ENCODE assay signal across 14 mouse cellular contexts in genomic region chr1:137473800-137474685, GRCm38 (mm10).
DNase-seq lines count a peak whose midpoint lies in the region; ATAC-seq and TF ChIP-seq lines count a peak whose summit lies in the region.
"Had no signal": no experiment of that assay in that cellular context is flagged by ENCODE, and none has a peak within 500 bp of the region (broad histone marks: within the 10 kb centered on the region; RNA-seq: fewer than 3 reads in every experiment).

No protein-coding gene starts in this region.

- no peaks in the 10 kb centered on the region for H3K4me1 ChIP-seq in hindbrain, embryonic 13.5 days (replicated peaks)
- H3K4me1 ChIP-seq in thymus, adult 2 months (replicated peaks; ENCODE audit: control insufficient read depth, insufficient read depth, low read length), result no peaks in the 10 kb centered on the region
- H3K4me1 ChIP-seq: hindbrain, embryonic 10.5 days had no signal

- no peaks in the 10 kb centered on the region for H3K9me3 ChIP-seq in hindbrain, embryonic 13.5 days
- H3K9me3 ChIP-seq: hindbrain, embryonic 10.5 days had no signal

- 86% methylated on average over 4 of the region's 4 CpGs for WGBS in hindbrain, embryonic 13.5 days
- 85% methylated on average over 4 of the region's 4 CpGs for WGBS in thymus, adult 2 months

- TF ChIP-seq CTCF in thymus, adult 2 months (IDR thresholded peaks at IDR 0.05; ENCODE audit: borderline replicate concordance, control insufficient read depth, extremely low read depth, insufficient read depth, low read length, poor library complexity), result no peak

- no peak overlapping the region for H3K4me2 ChIP-seq in hindbrain, embryonic 13.5 days
- H3K4me2 ChIP-seq: heart, embryonic 11.5 days had no signal

- no peaks in the 10 kb centered on the region for H3K36me3 ChIP-seq in hindbrain, embryonic 13.5 days
- H3K36me3 ChIP-seq in thymus, adult 2 months (ENCODE audit: control insufficient read depth, insufficient read depth, low read length), result no peaks in the 10 kb centered on the region
- H3K36me3 ChIP-seq: hindbrain, embryonic 10.5 days had no signal

- H3K4me3 ChIP-seq in hindbrain, embryonic 13.5 days, result no peak overlapping the region
- H3K4me3 ChIP-seq in thymus, adult 2 months (ENCODE audit: control insufficient read depth, insufficient read depth, low read length), result no peak overlapping the region
- H3K4me3 ChIP-seq: hindbrain, embryonic 10.5 days had no signal

- H3K27ac ChIP-seq in hindbrain, embryonic 13.5 days, result no peak overlapping the region
- no peak overlapping the region for H3K27ac ChIP-seq in thymus, adult 2 months (ENCODE audit: control insufficient read depth, insufficient read depth, low read length)
- H3K27ac ChIP-seq: hindbrain, embryonic 10.5 days had no signal

- no peaks in the 10 kb centered on the region for H3K27me3 ChIP-seq in hindbrain, embryonic 13.5 days
- H3K27me3 ChIP-seq in thymus, adult 2 months (ENCODE audit: control insufficient read depth, insufficient read depth, low read length), result no peaks in the 10 kb centered on the region

- DNase-seq in adrenal gland, postnatal 14 days, result peak; percentile 9
- no peak for DNase-seq in adrenal gland, postnatal 25 days
- peak; percentile 8 for DNase-seq in kidney, postnatal 14 days
- no peak for DNase-seq in kidney, adult 18-20 months
- DNase-seq in right cerebral cortex, postnatal 10 days (ENCODE audit: low spot score in 2 of 2), result peak; percentile 45 to 77
- DNase-seq in right cerebral cortex, postnatal 25 days, result no peak
- no peak for DNase-seq in thymus, adult 2 months
- DNase-seq: B cell, adult 2 months; kidney, adult 11 months; midbrain, embryonic 14.5 days; thymus, adult 18-20 months had no signal

- TF ChIP-seq POLR2A in thymus, adult 2 months (IDR thresholded peaks at IDR 0.05; ENCODE audit: control insufficient read depth, extremely low read depth, insufficient read depth, low read length, poor library complexity), result no peak

- H3K9ac ChIP-seq in hindbrain, embryonic 13.5 days, result no peak overlapping the region

- ATAC-seq in hindbrain, embryonic 13.5 days (ENCODE audit: low FRiP score), result no peak

Comparison
In these comparisons a context has a peak if more than half of its experiments do, and no peak if none do; other contexts are left out.
1. DNase-seq: peak in adrenal gland, postnatal 14 days (single experiment), kidney, postnatal 14 days (single experiment) and right cerebral cortex, postnatal 10 days (2 of 2); none in adrenal gland, postnatal 25 days (single experiment), kidney, adult 18-20 months (single experiment), right cerebral cortex, postnatal 25 days (single experiment) and thymus, adult 2 months (single experiment).